Mouse (Mus musculus): ENCODE measurements around the gene Mmp28.

- no peak for TF ChIP-seq CTCF (IDR thresholded peaks at IDR 0.05; ENCODE audit: insufficient read depth, low read length)
- no peak for TF ChIP-seq POLR2A (IDR thresholded peaks at IDR 0.05; ENCODE audit: borderline replicate concordance, extremely low read depth, low read depth, low read length)
Observed at GRCm38 (mm10) chr11:83418566-83418965, 44.3 kb downstream of the Mmp28 start.

Measured in lung, adult 2 months (tissue).